Mouse (Mus musculus): ENCODE measurements at regions not wholly inside any gene's neighbourhood (a gene's known extent, or its start where the extent isn't known, plus 50 kb on each side); places are given as distances from the start of the nearest gene placed in this dataset.

DNA sequence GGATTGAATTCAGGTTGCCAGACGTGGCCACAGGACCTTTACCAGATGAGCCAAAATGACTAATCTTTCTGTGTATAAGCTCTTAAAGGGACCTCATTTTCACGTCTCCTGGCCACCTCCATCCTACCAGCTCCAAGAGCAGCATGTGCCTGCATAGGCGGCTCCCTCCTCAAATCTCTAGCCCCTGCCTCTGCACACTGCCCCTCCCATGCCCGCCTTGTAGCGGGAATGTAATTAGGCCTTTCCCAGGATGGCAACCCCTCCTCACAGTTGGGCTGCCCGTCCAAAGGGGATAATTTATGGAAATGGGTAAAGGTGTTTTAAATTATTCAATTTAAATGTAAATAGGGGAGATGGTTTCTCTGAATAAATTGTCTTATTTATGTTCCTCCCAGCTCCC is 99.7 kb upstream of the Thy1 start:
- TF ChIP-seq CTCF (IDR thresholded peaks at IDR 0.05; ENCODE audit: borderline replicate concordance, insufficient read depth, low read depth, low read length): no peak
- no peak for TF ChIP-seq POLR2A (IDR thresholded peaks at IDR 0.05; ENCODE audit: borderline replicate concordance, insufficient read depth, low read length)
